Mouse (Mus musculus) ES-Bruce4 (cell line): ENCODE data around the gene Igf1.

Experiments used
- CTCF ChIP-seq: IDR thresholded peaks from one replicate; pipeline ENCODE4 v1.8.1; 2011; ENCODE audit warnings: low read depth, low read length
- POLR2A ChIP-seq: IDR thresholded peaks from one replicate; pipeline ENCODE4 v1.8.1; 2011; ENCODE audit warnings: low read length; ENCODE audit not compliant: insufficient read depth

- TF ChIP-seq POLR2A (no peak), CTCF (no peak)
Measured at GRCm38 (mm10) chr10:87848419-87848818, 9.6 kb upstream of the Igf1 start.
